Mouse (Mus musculus): ENCODE measurements around the gene Robo1. TPM values are rescaled to one million over a fixed set of nuclear protein-coding genes. Genes with fewer than 3 reads are reported as not detected.

Robo1 gene
- total RNA-seq, 2 experiments from 2014 or later: 101 to 104 TPM

DNA sequence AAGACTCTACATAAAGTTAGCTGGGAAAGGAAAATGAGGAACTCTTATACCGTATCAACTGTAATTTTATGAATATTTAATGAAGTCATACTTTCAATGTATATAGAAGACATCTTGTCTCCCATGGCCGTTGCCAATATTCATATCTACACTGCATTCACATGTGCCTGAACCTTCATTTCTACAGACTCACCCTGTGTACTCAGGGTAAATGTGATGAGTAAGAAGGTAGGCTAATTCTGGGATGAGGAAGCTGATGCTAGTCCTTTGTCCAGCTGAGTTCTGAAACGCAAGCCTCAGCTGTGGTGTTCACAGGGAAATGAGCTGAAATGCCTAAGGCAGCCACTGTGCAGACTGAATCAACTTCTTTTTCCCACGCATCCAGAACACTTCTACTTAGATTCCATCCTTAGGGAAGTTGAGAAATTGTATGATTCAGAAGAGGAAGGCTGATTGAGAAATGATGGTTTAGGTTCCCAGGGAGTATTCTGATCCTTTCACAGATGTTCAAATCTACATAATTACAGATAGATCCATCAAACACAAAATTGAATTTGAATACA, 606.0 kb downstream of the Robo1 start:
- DNase-seq (ENCODE audit: low spot score in 2 of 2): no peak

DNA sequence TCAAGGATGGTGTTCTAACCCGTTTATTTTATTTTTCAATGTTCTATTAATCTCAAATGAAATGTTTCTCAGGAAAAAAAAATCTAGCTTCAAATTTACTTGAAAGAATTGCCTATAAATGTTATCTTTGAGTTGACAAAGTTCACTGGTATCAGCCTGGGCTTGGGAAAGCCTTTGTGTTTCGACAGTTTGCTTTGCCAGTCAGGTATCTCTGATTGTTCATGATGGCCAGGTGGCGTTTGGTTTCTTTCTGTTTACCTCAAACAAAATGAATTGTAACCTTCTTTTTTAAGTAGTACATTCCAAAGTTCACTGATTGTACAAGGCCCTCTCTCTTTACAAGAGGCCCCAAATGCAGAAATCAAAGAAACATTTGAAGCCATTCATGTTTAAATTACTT, 611.9 kb downstream of the Robo1 start:
- no peak for DNase-seq (ENCODE audit: low spot score in 2 of 2)

DNA sequence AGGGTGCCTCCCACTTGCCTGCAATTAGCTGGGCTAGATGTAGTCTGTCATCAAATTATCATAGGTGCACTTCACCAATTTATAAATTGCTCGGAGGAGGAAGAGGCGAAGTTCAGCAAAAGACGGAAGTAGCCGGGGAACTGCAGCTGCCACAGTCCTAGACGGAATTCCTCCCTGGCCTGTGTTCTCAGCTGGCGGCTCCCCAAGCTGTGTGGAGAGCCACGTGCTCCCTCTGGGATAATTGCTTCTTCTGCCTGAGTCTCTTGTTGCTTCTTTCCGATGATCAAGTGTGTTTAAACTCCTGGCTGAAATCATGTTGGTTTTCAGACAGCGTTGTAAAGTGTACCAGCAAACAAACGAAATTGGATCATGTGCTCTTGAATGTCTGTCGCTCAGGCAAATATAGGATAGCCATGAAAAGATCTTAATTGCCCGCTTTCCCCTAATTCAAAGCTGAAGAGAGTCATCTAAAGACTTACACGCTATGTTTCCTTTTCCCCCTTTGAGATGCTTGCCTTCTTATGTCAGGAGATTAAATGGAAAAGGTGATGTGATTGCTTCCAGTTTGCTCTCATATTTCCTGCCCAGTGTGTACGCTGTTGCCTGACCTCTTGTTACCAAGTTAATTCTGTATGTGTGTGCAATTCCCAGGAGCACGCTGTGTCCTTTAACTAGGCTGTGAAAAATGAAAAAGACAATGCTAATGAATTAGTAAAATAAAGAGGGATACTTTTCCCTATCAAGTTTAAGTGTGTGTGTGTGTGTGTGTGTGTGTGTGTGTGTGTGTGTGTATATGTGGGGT, 616.5 kb downstream of the Robo1 start:
- peak in 1 of 2 experiments; percentile 27 for DNase-seq (ENCODE audit: low spot score in 2 of 2)

DNA sequence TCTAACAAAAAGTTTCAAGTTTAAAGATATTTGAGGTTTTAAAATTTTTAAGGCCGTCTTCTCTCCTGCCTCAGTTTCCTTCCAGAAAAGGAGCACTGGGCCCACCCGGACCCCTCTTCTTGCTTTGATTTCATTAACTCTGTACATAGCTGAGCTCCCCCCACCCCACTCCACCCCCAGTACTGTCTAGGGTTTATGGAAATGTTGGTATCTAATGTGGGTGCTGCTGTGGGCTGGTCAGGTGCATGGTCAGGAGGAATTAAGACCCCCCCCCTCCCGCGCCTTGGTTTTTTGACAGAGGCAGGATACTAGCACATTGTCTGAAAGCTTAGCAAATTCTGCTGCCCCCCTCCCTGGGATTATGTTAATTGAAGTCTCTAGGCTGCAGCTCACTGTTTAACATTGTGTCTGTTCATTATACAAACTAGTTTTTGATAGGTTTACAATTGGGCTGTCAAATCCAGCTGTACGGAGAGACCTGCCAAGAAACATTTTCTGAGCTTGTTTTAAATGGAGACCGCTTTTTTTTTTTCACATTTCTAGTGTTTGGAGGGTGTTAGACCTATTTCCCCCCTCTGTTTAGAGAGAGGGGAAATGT, 620.5 kb downstream of the Robo1 start:
- no peak for DNase-seq (ENCODE audit: low spot score in 2 of 2)

DNA sequence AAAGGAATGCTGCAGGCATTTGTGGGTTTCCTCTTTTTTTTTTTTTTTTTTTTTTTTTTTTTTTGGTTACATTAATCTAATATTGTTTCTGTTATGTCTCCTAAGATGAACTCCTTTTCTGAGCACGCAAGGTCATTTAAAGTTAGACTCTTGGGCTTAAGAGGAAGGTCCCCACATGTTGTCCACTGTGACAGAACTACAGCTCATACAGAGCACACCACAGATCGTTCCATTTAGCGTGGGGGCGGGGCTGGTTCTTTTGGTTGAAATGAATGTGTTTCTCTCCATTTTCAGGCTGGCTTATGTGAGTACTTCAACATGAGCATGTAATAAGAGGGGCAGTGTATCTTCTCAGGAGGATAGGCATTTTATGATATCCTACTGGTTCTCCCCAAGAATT, 622.8 kb downstream of the Robo1 start:
- no peak for DNase-seq (ENCODE audit: low spot score in 2 of 2)

DNA sequence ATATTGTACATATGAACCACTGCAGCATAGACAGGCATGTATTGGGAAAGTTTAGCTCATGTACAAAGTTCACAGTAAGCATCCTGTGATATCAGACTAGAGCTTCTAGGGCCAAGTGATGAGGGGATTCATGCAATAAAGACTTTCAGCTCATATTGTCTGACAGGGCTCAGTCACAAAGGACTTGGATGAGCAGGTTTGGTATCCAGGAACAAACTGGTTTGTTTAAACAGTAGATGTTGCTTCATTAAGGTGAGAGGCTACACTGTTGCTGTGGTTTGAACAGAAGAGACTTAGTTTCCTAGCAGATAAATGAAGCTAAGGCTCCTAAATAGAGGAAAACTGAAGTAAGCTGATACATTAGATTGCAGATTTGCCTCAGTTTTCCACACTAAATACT, 626.8 kb downstream of the Robo1 start:
- no peak for DNase-seq (ENCODE audit: low spot score in 2 of 2)

DNA sequence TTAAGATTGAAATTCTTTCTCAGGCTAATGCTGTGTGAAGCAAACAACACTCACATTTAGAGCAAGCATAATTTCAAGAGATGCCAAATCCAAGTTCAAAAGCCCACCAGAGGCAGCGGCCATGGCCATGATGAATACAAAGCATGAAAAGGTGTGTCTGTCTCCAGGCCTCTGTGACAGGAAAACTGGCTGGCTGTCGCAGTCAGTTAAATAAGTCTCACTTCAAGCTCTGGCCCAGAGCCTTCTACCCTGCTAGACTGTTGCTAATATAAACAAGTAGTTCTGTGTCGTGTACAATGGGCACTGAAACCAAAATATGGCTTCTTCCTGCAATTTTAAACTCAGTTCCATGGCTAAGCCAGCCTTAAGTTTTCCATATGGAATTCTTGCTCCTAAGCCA, 629.1 kb downstream of the Robo1 start:
- DNase-seq (ENCODE audit: low spot score in 2 of 2): no peak

DNA sequence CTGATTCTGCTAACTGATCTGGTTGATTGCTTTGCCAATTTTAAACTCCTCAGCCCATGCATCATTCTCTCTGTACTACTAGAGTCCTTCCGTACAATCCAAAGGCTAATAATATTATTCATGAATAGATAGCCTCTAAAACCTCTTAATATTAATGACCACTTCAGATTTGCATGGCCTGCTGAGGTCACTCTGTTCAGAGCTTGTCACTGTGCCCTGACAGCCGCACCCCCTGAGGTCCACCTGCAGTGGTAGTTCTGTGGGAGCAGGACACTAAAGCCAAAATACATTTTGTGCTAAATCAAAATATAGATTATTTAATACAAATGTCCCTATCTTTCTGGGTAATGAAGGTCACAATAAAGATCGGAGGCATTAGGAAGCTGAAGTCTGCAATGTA, 631.8 kb downstream of the Robo1 start:
- DNase-seq (ENCODE audit: low spot score in 2 of 2): no peak

DNA sequence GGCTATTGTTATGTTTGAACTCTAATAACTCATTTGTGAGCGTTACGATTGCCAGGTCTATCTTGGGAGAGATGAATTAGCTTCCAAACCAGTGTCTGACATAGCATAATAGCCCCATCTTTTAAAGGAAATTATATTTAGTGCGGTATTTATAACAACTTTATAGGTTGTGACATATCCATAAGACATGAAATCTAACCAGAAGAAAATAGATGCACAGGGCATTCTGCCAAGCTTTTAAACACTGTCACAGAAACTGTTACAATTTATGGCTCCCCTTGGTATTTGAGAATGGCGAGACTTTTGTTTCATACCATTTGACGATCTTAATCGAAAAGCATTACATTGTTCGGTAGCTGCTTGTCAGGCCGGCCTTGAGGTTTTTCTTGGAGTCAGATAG, 632.7 kb downstream of the Robo1 start:
- no peak for DNase-seq (ENCODE audit: low spot score in 2 of 2)

DNA sequence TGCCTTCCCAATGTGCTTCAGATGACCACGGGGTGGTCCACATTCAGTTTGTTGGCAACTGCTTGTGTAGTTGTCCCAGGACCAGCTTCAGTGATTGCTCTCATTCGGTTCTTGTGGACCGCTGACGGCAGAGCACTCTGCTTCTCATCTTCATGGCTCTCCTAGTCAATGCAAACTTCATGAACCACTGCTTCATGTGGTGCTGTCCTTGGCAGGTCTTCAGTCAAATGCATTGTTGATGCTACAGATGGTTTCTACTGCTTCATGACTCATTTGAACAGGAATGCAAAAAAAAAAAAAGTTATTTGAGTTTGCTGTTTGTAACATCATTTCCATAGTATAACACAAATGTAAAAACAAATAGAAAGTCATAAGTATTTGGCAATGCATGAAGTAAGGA, 636.3 kb downstream of the Robo1 start:
- DNase-seq (ENCODE audit: low spot score in 2 of 2): no peak

DNA sequence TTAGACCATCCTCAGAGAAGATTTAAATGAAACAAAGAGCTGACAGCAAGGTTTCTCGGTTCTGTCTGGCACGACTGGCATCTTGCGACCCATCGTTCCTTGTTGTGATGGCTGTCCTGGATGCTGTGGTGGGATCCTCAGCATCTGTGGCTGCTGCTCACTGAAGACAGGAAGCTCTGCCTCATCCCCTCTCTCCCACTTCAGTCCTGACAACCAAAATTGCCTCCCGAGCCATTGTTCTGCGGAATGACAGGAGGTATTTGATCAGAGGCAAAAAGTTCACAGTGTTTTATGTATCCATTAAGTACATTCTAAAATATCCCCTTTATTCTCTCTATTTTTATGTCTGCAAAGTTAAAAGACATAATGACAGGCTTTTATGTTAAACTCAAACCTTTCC, 643.9 kb downstream of the Robo1 start:
- DNase-seq (ENCODE audit: low spot score in 2 of 2): no peak

DNA sequence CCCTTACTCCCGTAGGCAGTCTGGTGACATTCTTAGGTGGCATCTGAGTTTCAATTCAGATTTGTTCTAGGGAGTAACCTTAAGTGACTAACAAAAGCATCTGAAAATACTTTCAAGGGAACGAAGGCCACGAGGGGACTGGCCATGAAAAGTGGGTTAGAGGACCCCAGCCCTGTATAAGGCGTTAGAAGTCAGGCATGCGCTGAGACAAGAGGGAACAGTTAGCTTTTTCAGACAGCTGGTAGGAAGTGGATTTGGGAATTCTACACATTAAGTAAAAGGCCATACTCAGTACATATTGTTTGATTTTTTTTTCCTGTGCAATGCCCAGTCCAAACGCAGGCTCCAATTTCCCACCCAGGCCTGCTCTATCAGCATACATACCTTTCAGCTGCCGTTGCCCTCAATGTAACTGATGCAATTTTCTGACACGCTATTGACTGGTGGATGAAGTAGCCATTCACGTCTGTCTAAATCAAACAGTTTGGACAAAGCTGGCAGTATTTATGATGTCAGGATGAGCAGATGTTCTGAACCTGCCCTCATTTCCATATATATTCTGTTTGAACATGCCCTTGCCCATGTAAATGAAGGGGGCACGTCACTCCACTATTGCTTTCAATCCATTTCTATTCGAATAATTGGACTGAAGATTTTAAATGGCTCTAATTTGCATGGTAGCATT, 651.1 kb downstream of the Robo1 start:
- no peak for DNase-seq (ENCODE audit: low spot score in 2 of 2)

DNA sequence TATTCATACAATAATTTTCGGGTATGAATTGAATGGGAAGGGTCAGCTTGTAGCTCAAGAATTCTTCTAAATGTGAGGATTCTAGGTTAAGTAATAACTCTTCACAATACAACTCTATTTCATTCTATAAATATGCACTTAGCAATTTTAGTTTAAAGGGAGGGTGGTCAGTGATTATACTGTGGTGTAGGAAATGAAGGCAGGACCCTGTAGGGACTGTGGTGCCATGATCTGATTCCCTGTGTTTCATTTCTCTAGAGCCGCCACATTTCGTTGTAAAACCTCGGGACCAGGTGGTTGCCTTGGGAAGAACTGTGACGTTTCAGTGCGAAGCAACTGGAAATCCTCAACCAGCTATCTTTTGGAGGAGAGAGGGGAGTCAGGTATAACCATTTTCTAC, 651.7 kb downstream of the Robo1 start:
- DNase-seq (ENCODE audit: low spot score in 2 of 2): no peak

DNA sequence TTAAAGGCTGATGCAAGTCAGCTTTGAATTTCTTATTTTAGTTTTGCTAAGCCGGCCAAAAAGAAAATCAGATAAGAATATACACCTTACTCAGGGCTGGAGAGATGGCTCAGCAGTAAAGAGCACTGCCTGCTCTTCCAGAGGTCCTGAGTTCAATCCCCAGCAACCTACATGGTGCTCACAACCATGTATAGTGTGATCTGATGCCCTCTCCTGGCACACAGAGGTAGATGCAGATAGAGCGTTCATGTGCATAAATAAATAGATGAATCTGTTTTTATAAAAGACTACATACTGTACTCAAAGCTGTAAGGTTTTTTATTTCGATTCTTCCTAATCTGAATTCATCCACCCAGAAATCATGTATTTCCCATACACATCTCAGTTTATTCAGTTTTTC, 655.7 kb downstream of the Robo1 start:
- no peak for DNase-seq (ENCODE audit: low spot score in 2 of 2)

DNA sequence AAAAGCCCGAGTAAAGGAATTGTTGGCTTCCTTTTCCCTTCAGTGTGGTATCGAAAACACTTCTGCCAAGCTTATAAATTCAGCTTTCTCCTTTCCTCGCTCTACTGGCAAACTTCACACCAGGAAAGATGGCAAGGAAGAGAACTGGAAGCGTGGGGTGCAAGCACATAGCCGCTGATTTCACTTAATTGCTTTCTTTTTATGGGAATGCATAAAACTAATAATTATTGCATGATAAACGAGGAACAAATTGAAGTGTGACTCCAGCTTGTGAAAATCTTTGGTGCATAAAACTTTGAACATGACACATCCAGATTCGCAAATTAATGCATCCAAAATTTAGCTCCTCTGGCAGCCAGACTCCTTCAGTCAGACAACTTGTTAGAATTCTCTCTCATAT, 659.4 kb downstream of the Robo1 start:
- no peak for DNase-seq (ENCODE audit: low spot score in 2 of 2)

DNA sequence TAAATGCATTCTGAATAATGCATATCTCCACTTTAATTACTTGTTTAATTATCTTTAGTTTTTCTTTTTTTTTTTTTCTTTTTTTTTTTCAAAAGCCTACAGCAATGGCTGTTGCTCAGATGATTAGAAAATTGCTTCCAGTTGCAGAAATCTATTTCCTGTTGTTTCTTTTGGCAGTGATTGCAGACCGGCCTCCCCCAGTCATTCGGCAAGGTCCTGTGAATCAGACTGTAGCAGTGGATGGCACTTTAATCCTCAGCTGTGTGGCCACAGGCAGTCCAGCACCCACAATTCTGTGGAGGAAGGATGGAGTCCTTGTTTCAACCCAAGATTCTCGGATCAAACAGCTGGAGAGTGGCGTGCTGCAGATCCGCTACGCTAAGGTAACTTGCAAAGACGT, 661.9 kb downstream of the Robo1 start:
- DNase-seq (ENCODE audit: low spot score in 2 of 2): peak in 1 of 2 experiments; percentile 9

DNA sequence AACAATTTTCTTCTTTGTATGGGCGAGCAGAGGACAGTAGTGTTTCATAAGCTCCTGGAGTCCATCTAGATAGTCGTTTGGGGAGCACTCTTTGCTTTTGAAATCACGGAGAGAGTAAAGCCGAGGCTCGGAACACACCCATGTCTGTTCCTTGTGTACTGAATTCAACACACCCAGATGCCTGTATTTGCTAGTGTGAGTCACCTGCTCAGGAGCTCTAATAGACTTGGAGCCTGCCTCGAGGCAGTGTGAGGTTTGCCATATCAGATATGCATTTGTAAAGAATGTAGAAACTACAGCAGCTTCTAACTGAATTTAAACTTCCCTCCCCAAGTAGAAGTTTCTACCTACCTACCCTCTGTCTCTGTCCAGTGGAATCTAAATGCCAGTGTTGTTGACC, 665.6 kb downstream of the Robo1 start:
- DNase-seq (ENCODE audit: low spot score in 2 of 2): no peak

DNA sequence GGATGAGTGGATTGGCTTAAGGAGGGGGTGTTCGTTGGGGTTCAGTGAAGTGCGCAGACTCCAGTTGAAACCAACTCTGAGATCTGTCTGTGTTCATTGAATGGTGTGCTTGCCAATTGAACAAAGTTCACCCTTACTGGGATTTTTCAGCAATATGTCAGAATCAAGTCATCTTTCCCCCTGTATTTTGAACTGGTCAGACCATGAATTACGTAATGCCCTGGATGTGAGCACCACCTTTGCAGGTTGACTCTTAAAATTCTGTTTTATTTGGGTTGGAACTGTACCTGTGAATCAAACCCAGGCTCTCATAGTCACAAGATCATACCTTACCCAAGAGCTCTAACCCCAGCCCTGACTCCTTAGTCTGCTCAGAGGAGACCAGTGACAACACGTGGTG, 666.6 kb downstream of the Robo1 start:
- DNase-seq (ENCODE audit: low spot score in 2 of 2): no peak

DNA sequence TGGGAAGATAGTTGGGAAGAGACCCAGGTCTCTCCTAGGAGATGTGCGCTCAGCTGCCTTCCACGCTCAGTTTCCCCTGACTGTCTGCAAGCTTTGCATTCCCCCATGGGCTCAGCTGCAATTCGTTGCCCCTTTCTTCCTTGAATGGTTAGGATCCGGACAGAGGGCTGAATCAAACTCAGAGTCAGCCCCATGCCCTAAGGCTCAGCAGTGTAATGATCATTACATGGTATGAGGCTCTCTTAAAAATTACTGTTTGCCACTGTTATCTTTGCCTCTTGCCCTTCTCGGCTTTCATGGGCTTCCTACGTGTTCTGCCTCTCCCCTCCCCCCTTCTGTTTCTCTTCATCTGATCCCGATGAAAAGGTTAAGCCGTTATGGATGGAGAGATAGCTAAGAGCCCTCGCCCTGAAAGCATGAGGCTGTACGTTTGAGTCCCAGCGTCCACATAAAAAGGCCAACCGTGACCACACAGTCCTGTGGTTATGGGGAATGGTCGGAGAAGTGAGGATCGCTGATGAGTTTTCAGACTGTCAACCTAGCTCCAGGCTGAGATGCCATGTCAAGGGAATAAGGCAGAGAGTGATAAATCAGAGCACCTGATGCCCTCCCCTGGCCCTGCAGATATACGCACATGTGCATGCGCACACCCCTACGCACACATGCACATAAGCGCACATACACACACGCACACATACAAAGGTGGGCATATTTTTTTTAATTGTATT, 668.9 kb downstream of the Robo1 start:
- no peak for DNase-seq (ENCODE audit: low spot score in 2 of 2)

DNA sequence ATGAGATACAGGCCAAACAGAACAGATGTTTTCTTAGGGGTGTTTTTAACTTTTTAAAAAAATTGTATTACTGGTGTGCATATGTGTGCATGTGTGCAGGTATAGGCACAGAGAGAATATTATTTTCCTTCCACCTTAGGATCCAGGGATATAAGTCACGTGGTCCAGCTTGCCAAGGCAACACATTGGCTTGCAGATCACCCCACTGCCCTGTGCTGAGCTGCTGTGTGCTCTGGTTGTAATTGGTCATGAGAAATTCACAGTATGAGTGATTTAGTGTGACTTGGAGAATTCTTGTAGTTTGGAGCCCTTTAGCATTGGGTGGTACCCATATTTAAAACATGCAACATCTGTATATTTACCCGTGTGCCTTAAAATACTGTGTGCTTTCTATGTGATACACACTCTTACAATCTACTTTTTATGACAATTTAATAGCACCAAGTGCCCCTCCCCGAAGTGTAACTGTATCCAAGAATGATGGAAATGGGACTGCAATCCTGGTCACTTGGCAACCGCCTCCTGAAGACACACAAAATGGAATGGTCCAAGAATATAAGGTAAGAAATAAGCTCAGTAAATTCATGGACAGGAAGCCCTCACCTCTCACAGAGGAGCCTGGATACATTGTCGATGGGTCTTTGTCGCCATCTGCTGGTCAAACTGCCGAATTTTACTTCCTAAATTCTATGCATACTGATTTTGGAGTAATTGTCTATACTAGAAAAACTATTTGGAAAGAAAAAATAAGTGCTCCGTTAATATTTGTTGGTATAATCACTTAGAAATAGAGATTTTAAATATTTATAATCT, 671.5 kb downstream of the Robo1 start:
- peak in 1 of 2 experiments; percentile 41 for DNase-seq (ENCODE audit: low spot score in 2 of 2)
